Mouse (Mus musculus) adrenal gland, postnatal 25 days (tissue): ENCODE measurements at regions not wholly inside any gene's neighbourhood (a gene's known extent, or its start where the extent isn't known, plus 50 kb on each side); places are given as distances from the start of the nearest gene placed in this dataset.
"Not testable (repeated sequence)": the region's sequence is repeated elsewhere in the genome, so short reads cannot be mapped to it uniquely, and the experiment has no call there.

Experiments used
- DNase-seq: peaks from one replicate; pipeline ENCODE4 v3.0.0; 2021; ENCODE audit warnings: mixed read lengths

DNA sequence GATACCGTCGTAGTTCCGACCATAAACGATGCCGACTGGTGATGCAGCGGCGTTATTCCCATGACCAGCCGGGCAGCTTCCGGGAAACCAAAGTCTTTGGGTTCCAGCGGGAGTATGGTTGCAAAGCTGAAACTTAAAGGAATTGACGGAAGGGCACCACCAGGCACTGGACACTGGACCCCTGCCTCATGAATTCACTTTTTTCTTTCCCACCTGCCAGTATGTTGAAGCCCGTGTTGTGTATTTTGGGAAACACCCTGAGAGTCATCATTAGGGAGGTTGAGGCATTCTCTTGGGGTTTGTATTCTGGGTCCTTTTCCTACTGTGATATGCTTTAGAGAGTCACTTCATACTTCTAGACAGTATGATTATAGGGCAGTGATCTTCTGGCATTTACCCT is 197.9 kb downstream of the Samd9l start:
- not testable (repeated sequence) for DNase-seq

DNA sequence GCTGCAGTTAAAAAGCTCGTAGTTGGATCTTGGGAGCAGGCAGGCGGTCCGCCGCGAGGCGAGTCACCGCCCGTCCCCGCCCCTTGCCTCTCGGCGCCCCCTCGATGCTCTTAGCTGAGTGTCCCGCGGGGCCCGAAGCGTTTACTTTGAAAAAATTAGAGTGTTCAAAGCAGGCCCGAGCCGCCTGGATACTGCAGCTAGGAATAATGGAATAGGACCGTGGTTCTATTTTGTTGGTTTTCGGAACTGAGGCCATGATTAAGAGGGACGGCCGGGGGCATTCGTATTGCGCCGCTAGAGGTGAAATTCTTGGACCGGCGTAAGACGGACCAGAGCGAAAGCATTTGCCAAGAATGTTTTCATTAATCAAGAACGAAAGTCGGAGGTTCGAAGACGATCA is 198.3 kb downstream of the Samd9l start:
- DNase-seq: no peak

DNA sequence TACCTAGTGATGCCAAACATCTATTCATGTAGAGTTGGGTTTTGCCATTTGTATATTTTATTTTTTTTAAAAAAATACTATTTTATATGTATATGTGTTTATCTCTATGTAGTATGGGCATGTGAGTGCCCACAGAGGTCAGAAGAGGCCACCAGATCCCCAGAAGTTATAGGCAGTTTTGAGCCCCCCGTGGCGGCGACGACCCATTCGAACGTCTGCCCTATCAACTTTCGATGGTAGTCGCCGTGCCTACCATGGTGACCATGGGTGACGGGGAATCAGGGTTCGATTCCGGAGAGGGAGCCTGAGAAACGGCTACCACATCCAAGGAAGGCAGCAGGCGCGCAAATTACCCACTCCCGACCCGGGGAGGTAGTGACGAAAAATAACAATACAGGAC is 198.8 kb downstream of the Samd9l start:
- DNase-seq: peak; percentile 80

DNA sequence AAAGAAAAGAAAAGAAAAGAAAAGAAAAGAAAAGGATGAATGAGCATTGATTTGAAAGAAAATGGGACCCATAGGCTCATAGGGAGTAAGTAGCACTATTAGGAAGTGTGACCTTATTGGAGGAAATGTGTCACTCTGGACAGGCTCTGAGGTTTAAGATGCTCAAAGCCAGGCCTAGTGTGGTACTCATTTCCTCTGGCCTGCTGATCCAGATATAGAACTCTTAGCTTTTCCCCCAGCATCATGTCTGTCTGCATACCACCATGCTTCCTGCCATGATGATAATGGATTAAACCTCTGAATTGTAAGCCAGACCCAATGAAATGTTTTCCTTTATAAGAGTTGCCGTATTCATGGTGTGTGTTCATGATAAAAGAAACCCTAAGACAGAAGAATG is 206.9 kb downstream of the Samd9l start:
- not testable (repeated sequence) for DNase-seq

DNA sequence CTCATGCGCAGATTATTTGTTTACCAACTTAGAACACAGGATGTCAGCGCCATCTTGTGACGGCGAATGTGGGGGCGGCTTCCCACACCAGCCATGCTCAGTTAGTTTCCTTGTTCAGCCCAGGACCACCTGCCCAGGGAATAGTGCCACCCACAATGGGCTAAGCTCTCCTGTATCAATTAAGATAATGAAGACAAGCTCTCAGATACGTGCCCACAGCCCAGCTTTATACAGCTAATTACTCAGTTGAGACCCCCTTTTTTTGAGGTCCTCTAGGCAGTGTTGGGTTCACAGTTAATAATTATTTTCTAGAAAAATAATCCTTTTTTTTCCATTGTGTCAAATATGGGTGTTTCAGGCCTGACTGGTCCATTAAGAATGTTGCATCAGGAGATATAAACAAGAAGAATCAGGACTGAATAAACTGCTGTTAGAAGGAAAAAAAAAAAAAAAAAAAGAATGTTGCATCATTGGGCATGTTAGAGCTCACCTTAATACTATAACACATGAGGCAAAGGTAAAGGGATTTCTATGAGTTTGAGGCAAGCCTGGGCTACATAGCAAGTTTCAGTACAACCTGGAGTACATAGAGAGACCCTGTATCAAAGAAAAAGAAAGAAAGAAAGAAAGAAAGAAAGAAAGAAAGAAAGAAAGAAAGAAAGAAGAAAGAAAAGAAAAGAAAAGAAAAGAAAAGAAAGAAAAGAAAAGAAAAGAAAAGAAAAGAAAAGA is 207.5 kb downstream of the Samd9l start:
- not testable (repeated sequence) for DNase-seq

DNA sequence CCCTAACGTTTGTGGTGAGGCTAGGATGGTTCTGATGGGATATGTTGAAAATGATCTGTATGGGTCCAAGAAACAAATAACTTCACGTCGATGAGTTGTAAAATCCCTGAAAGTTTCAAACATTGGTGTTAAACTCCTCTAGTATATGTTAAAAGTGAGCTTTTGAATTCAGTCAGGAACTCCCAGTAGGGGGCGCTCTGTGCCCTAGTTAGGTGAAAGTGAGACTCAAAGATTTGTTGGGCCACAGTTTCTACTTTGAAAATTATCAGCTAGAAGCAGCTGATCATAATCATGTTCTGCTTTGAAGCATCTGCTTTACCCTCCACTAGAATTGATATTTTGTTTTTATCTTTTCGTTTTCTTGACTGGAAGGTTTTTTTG is 215.6 kb downstream of the Samd9l start:
- peak; percentile 88 for DNase-seq

DNA sequence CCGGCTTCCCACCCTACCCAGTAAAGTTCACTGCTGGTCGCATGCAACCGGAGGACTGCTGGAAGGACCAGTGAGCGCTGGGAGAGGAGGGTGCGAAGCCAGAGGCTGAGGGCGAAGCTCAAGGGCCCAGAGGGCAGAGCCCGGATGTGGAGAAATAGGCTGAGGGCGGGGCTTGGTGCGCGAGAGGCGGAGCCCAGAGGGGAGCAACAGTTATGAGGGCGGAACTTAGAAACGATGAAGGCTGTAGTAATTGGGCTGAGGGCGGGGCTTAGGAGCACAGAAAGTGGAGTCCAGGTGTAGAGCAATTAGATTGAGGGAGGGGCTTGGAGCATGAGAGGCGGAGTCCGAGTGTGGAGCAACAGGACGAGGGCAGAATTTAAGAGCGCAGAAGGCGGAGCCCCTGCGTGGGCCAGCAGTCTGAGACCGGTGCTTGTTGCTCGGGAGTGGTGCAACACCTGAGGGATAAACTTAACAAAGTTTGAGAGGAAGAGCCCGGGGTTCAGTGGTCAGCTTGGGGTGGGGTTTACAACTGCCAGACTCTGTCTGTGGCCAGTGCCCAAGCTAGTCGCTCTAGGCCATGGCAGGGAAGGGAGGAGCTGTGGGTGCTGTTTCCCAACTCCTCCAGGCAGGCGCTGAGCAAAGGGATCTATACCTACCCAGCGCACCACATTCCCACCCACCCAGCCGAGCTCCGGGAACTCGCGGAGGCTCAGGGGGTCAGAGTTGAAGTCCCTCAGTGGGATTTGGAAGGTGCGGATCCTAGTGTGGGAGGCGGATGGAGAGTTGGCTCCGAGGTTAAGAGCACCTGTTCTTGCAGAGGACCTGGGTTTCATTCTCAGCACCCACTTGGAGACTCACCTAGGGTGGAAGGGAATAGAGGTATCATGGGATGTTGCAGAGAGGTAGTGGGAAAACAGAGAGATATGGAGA is 216.2 kb downstream of the Samd9l start:
- DNase-seq: peak; percentile 71

DNA sequence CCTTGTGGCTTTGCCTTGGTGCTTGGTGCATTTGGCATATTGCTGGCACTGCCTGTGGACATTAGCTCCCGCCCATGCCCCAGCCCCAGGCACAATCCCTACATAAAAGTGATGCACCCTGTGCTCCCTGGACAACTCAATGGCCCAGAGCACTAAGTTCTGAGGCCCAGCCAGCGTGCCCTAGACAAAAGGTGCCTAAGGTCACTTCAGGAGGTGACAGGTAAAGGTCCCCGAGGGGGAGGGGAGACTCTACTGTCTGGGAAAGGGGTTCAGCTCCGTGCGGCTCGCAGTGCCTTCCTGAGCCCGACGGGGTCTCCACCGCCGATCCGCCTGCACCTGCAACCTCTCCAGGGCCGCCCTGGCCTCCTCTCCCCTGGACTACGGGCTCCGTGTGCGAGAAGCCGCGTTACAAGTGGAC is 216.9 kb downstream of the Samd9l start:
- DNase-seq: not testable (repeated sequence)

DNA sequence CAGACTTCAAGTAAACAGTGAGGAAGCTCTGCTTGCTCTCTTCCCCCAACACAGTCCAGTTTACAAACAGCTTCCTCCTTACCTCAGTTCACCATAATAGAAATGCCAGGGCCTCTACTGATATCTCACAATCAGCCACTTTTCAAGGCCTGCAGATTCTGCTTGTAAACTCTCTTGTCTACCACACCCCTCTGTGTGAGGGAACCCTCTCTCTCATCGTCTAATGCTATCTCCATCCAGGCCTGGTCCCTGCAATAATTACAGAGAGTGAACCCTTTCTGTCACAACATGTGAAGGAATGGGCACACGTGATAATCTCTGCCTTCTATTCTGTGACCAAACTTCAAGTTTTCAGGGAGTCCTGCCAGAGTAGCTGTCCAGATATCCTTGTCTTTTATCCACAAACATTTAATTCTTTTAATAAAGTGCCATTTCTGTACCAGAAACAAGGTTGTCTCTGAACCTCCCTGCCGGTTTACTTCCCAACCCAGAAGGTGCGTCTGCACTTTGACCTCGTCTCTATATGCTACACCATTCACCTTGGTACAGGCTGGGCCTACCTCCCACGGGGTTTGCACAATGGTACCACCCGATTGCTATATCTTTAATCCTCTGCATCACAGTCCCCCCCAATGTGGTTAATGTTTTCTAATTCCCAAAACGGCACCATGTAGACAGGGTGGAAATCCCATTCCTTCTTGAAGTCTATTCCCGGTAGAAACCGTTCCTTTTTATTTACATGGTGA is 219.6 kb downstream of the Samd9l start:
- not testable (repeated sequence) for DNase-seq

DNA sequence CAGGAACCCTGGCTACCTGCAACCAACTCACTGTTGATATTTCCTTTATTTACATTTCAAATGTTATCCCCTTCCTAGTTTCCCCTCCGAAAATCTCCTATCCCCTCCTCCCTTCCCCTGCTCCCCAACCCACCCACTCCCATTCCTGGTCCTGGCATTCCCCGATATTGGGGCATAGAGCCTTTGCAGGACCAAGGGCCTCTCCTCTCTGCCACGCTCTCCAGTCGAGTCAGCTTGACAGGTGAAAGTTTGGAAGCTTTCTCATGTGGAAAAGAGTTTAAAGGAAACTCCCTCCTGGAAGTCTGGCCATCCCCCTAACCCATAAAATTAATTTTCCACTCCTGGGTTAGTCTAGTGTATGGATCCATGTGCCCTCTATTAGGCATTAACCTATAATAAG is 229.9 kb downstream of the Samd9l start:
- not testable (repeated sequence) for DNase-seq

DNA sequence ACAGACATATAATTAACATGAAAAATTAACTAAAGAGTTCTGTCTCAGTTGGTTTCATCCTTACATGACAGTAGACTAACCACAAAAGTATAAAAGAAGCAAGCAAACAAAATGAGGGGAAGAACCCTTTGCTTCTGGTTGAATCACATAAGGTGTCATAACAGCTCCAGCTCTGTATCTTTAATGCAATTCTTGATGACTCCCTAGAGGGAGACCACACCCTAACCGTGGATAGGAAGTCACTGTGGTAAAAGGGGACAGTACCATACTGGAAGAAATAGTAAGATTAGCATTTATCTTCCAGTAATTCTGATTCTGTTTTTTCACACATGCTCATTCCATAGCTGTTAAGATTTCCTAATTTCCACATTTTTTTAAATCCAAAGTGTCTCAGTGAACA is 233.2 kb downstream of the Samd9l start:
- DNase-seq: not testable (repeated sequence)

DNA sequence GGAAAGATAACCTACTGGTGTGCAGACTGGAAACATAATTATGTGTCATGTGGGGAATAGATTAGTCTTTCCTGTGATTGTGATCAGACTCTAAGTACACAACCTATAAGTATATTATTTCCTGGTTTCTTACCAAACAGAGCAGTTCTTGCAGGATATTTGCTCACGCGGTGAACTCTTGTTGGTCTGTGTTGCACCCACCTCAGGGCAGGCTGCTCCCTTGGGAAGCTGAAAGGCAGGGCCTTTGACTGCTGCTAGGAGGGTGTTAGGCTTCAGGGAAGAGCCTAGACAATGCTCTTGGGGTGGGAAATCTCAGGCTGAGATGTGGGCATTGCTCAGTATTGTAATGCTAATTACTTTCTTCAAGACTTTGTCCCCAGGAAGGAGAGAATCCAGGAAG is 247.5 kb downstream of the Samd9l start:
- not testable (repeated sequence) for DNase-seq

DNA sequence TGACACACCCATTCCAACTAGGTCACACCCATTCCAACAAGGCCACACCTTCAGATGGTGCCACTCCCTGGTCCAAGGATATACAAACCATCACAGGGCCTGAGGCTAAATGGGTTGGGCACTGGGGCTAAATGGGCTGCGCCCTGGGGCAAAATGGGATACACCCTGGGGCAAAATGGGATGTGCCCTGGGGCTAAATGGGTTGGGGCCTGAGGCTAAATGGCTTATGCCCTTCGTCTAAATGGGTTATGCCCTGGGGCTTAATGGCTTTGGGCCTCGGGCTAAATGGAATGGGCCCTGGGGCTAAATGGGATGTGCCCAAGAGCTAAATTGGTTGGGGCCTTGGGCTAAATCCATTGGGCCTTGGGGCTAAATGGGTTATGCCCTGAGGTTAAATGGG is 261.5 kb downstream of the Samd9l start:
- DNase-seq: not testable (repeated sequence)

DNA sequence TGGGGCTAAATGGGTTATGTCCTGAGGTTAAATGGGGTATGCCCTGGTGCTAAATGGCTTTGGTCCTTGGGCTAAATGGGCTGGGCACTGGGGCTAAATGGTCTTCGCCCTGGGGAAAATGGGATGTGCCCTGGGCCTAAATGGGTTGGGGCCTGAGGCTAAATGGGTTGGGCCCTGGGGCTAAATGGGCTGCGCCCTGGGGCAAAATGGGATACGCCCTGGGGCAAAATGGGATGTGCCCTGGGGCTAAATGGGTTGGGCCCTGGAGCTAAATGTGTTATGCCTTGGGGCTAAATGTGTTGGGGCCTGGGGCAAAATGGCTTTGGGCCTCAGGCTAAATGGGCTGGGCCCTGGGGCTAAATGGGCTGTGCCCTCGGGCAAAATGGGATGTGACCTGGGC is 265.6 kb downstream of the Samd9l start:
- not testable (repeated sequence) for DNase-seq

DNA sequence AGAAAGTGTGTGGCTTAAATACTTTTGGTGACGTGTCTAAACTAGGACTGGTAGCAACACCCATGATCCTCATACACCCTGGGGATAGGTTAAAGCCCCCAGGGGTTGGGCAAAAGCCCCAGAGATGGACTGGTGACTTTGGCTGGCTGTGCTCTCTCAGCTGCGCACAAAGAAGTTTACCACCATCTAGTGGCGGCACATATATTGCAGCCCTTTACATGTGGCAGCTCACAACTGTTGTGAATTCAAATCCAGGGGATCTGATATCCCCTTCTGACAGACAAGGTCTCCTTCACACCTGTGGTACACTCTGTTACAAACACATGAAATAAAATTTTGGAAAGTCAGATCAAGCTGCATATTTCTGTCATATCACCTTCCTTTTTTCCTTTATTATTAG is 283.1 kb downstream of the Samd9l start:
- DNase-seq: not testable (repeated sequence)
